Mouse (Mus musculus): ENCODE results near the gene Tspan15.

DNA sequence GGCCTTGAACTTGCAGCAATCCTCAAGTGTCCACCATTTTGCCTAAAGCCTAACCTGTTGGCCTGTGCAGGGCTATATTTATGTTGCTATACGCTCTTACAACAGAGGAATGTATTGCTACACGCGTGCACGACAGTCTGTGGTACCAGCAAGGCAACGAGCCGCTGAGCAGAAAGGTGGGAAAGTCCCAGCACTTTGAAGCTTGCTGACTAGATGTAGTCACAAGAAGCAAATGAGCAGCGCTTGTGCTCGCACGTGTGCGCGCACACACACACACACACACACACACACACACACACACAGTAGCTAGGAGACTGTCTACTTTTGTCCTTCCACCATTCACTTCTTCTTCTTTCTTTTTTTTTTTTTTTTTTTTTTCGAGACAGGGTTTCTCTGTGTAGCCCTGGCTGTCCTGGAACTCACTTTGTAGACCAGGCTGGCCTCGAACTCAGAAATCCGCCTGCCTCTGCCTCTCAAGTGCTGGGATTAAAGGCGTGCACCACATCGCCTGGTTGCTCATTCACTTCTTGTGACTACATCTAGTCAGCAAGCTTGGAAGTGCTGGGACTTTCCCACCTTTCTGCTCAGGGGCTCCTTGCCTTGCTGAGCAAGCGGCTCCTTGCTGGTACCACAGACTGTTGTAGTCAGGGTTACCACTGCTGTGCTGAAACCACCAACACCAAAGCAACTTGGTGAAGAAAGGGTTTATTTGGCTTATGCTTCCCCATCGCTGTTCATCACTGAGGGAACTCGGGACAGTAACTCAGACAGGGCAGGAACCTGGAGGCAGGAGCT, 46.6 kb upstream of the Tspan15 start:
- TF ChIP-seq POLR2A (IDR thresholded peaks at IDR 0.05; ENCODE audit: control insufficient read depth, low read depth, low read length) (no peak), CTCF (IDR thresholded peaks at IDR 0.05; ENCODE audit: control insufficient read depth, insufficient read depth, insufficient replicate concordance, low read depth, low read length) (no peak)
